Mouse (Mus musculus) frontal cortex, postnatal 10 days (tissue): ENCODE data around the gene Ap2a2.
"Not testable (repeated sequence)": the region's sequence is repeated elsewhere in the genome, so short reads cannot be mapped to it uniquely, and the experiment has no call there.

ENCODE experiments used
- DNase-seq, 2 experiments: peaks; one replicate each; pipeline ENCODE4 v3.0.0; 2022; ENCODE audit warnings: low spot score in 2 of 2, mixed read lengths in 1 of 2

Ap2a2 gene

DNA sequence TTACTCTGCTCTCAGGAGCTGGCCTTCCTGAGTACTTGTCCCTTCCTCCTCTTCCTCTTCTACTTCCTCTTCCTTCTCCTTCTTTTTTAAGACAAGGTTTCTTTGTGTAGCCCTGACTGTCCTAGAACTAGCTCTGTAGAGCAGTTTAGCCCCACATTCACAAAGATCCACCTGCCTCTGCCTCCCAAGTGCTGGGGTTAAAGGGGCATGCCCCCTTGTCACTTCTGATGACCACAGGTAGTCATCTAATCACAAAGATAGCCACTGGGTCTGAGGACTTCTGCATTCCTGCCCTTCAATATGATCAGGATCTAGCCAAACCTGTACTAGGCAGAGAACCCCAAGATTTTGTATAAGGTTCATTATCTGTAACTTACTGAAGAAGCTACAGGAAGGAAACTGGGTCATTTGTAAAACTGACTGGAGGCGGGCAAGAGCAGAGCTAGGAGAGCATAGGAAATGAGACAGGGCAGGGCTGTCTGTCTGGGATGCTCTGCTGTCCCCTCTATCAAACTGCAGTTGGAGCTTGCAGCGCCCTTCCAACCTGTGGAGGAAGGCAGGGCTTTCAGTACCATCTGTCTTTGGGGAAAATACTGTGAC is 2.1 kb upstream of the Ap2a2 start:
- DNase-seq: no peak

GRCm38 (mm10) chr7:141560471-141560870 is 1.5 kb upstream of the Ap2a2 start:
- no peak for DNase-seq

DNA sequence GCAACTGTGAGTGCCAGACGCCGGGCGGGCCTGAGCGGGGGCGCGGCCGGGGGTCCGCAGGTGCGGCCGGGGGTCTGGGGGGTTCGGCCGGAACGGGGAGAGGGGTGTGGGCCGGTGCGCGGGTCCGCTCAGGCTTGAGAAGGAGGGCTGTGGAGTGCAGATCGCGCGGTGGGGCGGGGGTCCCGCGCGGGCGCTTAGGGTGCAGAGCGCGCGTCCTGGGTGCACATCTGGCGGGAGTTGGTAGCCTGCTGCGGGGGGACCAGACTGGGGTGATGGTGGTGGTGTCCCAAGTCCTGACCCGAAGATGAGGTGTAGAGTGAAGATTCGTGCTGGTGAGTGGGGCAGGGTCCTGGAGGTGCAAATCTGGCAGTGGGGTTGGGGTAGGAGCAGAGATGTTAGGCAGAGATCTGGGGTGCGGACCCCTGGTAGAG is 463 bp downstream of the Ap2a2 start:
- no peak for DNase-seq

DNA sequence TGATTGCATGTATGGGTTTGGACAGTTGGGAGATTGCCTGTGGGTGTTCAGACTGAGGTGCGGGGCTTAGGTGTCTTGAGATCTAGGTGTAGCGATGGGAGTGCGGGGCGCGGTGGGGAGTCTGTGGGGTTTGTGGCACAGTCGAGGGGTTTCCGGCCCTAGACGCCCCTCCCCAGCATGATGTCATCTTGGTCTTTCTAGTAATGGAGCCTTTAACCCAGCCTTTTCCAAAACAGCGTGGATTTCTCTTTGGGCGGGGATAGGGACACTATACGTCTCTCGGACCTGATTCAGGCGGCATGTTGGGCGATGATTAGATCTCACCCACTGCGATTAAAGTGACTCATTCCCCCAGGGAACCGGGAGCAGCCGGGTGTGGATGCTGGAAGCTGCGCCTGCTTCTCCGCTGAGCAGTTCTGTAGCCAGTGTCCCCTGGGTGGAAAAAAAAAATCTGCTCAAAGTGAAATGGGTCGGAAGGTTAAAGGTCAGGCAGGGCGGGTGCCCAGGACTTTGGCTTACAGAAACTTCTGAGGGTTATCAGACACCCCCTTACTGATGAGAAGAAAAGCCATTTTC is 967 bp downstream of the Ap2a2 start:
- peak; percentile 56 to 57 for DNase-seq

DNA sequence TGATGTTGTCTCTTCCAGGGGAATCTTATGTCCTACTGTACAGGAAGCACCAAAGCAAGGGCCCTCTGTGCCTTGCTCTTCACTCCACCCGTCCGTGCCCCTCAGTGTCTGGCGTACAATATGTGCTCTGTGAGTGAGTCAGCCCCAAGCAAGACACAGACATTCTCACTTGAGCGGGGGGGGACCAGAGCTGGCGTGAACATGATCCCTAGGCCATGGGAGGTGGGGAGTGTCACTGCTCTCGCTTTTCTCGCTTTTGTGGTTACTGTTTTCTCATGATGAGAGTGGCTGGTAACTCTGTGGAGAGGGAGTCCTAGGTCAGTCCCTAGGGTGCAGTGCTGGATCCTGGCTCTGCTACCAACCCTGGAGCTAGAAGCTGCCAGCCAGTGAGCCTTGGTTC is 2.6 kb downstream of the Ap2a2 start:
- no peak for DNase-seq

- no peak for DNase-seq
Measured at GRCm38 (mm10) chr7:141566587-141566986, 4.6 kb downstream of the Ap2a2 start.

- no peak for DNase-seq
Measured at GRCm38 (mm10) chr7:141569283-141569803, 7.4 kb downstream of the Ap2a2 start.

GRCm38 (mm10) chr7:141569916-141570315 is 7.9 kb downstream of the Ap2a2 start:
- no peak for DNase-seq

GRCm38 (mm10) chr7:141570625-141571295 is 8.8 kb downstream of the Ap2a2 start:
- no peak for DNase-seq

DNA sequence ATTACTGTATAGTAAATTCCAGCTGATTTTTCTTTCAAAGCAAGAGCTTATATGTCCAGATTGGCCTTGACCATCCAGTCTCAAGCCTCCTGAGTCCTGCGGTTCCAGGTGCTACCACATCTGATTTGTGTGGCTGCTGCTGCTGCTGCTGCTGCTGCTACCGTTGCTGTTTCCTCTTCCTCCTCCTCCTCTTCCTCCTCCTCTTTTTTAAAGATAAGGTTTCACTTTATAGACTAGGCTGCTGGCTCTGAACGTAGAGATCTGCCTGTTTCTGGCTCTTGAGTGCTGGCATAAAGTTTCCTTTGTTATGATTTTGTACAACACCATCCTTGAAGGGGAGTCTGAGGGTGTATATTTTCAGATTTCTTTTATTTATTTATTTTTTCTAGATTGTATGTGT is 12.1 kb downstream of the Ap2a2 start:
- no peak for DNase-seq

DNA sequence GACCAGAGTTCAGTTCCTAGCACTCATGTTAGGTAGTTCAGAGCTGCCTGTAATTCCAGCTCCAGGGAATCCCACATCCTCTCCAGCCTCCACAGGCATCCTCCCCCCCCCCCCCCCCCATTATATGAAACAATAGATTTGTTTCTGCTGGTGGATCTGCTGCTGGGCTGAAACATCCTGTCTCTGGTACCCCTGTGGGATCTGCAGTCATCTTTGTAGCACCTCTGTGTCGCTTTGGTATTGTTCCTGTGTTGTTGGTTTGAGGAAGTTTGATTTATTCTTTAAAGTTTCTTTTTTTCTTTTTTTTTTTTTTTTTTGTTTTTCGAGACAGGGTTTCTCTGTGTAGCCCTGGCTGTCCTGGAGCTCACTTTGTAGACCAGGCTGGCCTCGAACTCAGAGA is 13.5 kb downstream of the Ap2a2 start:
- DNase-seq: no peak

GRCm38 (mm10) chr7:141577801-141578200 is 15.8 kb downstream of the Ap2a2 start:
- DNase-seq: no peak

- DNase-seq: no peak
Measured at GRCm38 (mm10) chr7:141578511-141578910, 16.5 kb downstream of the Ap2a2 start.

DNA sequence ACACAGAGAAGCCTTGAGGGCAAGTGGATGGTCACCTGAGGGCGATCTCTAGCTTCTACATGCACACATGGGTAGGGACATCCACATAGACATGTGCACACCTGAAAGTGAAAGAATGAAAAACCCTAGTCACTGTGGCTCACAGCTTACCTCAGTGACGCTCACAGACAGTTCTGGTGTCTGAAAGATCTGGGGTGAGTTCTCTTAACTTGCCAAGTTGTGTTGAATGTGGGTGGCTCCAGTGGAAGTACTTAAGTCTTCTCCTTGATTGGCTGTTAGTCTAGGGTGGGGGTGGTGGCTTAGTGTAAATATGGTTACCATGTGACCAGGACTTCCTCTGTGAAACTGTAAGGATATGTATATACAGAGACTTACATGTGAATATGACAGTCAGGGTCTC is 17.0 kb downstream of the Ap2a2 start:
- DNase-seq: no peak

GRCm38 (mm10) chr7:141581323-141581722 is 19.4 kb downstream of the Ap2a2 start:
- no peak for DNase-seq

DNA sequence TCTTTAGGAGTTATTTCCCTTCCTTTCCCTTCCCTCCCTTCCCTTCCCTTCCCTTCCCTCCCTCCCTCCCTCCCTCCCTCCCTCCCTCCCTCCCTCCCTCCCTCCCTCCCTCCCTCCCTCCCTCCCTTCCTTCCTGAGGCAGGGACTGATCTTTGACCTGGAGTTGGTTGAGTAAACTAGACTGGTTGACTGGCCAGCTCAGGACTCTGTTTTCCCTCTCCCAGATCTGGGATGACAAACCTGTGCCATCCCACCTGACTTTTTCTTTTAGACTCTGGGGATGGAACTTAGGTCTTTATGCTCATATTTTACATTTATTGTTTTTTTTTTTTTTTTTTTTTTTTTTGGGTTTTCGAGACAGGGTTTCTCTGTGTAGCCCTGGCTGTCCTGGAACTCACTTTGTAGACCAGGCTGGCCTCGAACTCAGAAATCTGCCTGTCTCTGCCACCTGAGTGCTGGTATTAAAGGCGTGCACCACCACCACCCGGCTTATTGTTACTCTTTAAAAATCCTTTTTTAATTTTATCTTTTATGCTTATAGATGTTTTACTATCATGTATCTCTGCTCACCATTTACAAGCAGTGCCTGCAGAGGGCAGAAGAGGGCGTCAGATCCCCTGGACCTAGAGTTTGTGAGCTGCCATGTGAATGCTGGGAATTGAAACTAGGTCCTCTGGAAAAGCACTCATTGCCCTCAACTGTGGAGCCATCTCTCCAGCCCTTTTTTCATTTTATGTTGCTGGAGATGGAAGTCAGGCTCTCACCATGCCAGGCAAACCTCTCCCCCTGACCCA is 22.3 kb downstream of the Ap2a2 start:
- no peak for DNase-seq

DNA sequence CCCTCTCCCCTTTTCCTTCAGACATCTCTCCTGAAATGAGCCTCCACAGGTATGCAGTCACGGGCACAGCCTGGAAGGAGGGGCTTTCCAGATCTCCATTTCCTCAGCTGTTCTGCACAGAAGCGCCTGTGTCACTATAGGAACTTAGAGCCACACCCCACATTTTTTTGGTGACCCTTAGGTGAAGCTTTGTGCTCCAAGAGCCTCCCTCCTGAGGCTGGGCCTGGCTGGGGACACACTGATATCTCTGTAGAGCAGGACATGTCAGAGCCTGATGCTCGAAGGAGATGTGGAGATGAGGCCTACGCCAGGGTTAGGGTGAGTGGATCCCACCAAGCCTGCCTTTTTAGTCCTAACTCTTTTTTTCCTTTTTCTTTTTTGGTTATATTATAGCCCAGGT is 23.3 kb downstream of the Ap2a2 start:
- DNase-seq: no peak

GRCm38 (mm10) chr7:141585881-141586280 is 23.9 kb downstream of the Ap2a2 start:
- no peak for DNase-seq

- no peak for DNase-seq
Measured at GRCm38 (mm10) chr7:141588890-141589289, 26.9 kb downstream of the Ap2a2 start.

- not testable (repeated sequence) for DNase-seq
Measured at GRCm38 (mm10) chr7:141590249-141590648, 28.3 kb downstream of the Ap2a2 start.

DNA sequence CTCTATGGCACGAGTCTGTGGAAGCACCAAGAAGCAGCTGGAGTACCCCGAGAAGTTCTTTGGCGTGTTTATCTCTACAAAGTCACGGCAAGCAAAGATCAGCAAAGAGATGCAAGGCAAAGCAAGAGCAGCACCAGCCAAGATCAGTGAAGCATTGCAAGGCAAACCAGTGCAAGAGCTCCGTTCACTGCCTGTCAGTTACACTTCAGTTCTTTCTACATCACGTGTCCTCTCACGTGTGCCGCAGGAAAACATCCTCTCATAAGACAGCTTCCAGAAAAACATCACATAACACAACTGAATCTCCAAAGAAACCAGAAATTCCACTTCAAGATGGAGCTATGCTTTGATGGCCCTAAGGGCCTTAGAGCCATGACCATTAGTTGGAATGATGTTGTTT is 29.0 kb downstream of the Ap2a2 start:
- no peak for DNase-seq

GRCm38 (mm10) chr7:141592096-141592495 is 30.1 kb downstream of the Ap2a2 start:
- no peak for DNase-seq
